Mouse (Mus musculus) lung, postnatal 14 days (tissue): ENCODE measurements around the gene Stk11.

ENCODE experiments used
- DNase-seq: peaks from one replicate; pipeline ENCODE4 v3.0.0; 2021

Gene Stk11

GRCm38 (mm10) chr10:80097275-80097674 lies 18.3 kb upstream of the Stk11 start:
- no peak for DNase-seq

DNA sequence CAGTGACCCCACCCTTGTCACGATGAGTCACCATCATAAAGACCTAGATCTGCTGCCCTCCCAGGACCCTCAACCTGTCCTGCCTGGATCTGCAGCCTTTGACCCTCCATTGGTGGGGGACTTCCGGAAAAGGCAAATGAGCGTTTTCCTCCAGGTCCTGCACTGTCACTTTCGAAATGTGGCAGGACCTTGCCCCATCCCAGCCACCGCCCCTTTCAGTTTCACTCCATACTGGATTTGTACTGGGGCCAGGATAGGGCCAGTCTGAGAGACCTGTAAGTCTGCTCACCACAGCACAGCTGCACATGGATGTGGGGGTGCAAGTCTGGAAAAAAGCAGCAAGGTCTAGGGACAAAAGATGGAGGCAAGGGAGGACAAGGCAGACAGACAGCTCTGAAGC lies 17.0 kb upstream of the Stk11 start:
- no peak for DNase-seq

DNA sequence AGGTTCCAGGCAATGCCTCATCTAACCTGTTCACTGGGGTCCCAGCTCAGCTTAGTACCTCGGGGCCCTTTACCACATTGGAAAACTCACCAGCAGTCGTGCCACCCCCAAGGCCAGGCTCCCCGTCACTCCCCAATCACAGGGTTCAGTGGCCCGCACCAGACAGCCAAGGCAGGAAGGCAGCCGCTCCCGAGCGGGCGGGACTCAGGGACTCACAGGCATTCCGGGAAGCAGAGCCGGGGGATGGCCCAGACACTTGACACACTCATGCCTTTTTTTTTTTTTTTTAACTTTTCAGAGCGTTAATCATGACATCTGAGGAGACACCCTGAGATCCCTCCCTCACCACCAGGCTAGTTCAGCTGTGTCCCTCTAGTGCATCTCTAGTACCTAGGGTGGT lies 14.6 kb upstream of the Stk11 start:
- peak; percentile 61 for DNase-seq

GRCm38 (mm10) chr10:80102216-80102915 lies 13.2 kb upstream of the Stk11 start:
- peak; percentile 90 for DNase-seq

- DNase-seq = no peak
Measured at GRCm38 (mm10) chr10:80103032-80103431, 12.6 kb upstream of the Stk11 start.

DNA sequence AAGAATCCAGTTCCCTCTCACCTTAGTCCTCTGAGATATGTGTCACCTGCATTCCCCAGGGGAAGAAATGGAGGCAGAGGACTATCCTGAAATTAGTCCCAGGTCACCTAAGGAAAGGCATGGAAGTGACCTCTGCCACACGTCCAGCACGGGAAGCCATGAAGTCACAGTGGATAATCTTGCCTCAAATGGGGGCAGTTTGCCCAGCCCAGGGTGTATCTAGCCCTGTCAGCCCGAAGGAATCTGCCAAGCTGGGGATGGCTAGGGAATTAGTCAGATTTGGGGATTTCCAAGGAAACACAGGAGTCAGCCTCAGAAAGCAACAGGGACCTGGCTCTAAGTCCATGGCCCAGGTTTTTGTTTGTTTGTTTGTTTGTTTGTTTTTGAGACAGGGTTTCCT lies 11.4 kb upstream of the Stk11 start:
- DNase-seq = no peak

GRCm38 (mm10) chr10:80105460-80105859 lies 10.1 kb upstream of the Stk11 start, which contains the start of gene Sbno2:
Gene Sbno2 (minus strand): TSS chr10:80105571.
- no peak for DNase-seq

- no peak for DNase-seq
Measured at GRCm38 (mm10) chr10:80105926-80106325, 9.7 kb upstream of the Stk11 start.

GRCm38 (mm10) chr10:80107678-80108077 lies 7.9 kb upstream of the Stk11 start:
- DNase-seq = no peak

- DNase-seq = peak; percentile 96
Measured at GRCm38 (mm10) chr10:80114341-80115284, 990 bp upstream of the Stk11 start.

- DNase-seq = no peak
Measured at GRCm38 (mm10) chr10:80115944-80116335, 337 bp downstream of the Stk11 start.

GRCm38 (mm10) chr10:80116563-80116926 lies 942 bp downstream of the Stk11 start:
- DNase-seq = no peak

GRCm38 (mm10) chr10:80116927-80117691 lies 1.5 kb downstream of the Stk11 start:
- DNase-seq = peak; percentile 50

DNA sequence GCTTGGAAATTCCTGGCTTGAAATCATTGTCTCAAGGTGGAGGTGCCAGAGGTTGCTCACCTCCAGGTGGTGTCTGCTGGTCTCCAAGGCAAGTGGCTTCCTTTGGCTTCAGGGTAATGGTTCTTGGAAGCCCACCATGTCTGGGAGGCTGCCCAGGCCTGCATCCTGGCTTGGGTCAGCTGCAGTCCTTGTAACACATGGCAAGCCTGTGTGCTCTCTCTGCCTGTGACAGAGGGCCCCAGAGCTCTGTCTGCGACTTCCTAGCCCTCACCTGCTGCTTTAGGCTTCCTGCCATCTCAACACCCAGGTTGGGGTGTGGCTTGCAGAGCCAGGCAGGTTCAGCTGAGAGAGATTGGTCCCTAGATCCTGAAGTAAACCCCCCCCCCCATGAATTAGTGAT lies 2.1 kb downstream of the Stk11 start:
- no peak for DNase-seq

- no peak for DNase-seq
Measured at GRCm38 (mm10) chr10:80118552-80118951, 2.9 kb downstream of the Stk11 start.

DNA sequence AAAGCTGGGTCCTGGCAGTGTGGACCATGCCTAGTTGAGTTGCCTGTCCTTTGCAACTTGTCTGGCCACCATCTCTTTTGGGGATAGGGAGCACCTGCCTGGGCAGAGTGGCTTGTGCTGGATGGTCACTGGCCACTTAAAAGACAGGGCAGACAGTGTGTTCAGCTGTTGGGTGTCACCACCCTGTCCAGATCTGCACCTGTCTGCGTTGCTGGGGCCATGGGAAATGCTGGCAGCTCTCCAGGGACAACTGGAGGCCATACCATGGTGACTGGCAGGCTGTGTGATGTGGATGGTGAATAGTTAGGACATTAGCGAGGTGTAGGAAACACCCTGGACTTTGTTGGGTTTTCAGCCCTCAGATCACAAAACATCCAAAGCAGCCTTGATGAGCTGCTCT lies 4.5 kb downstream of the Stk11 start:
- no peak for DNase-seq

DNA sequence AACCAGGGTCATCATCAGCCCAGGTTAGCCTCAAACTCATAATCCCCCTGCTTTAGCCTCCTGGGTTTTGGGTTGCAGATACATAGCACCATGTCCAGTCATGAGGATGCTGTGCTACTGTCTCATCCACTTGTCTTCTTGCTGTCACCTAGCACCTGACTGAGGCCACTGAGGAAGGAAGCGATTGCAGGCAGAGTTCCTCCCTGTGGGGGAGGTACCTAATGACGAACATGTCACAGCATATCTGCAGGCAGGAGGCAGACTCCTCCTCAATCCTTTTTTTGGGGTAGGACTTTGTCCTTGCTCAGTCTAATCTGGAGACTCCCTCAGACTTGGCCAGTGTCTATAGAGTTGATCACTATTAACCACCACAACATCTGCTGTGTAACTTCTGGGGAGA lies 6.0 kb downstream of the Stk11 start:
- DNase-seq = no peak

DNA sequence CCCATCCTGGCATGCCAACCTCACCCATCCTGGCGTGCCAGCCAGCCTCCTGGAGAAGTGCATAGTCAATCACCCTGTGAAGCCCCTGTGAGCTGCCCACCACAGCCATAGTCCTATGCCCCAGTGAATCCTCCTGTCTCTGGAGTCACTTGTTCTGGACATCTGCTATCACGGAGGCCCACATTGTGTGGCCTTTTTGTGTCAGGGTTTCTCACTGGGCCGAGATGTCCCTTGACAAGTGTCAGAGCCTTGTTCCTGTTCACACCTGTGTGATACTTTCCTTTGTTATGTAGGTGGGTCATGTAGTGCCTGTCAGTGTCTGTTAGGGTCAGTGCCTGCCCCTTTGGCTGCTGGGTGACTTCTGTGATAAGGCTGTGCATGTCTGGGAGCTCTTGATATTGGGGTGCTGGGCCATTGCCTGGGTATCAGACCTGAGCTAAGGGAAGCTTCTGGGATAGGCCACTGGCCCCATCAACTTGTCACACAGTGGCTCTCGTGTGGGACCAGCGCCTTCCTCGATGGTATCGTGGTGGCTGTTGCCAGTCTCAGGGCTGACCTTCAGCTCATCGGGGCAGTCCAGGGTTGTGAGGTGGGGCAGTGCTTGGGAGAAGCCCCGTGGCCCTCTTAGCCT lies 8.4 kb downstream of the Stk11 start:
- DNase-seq = no peak

GRCm38 (mm10) chr10:80127920-80128319 lies 12.3 kb downstream of the Stk11 start:
- no peak for DNase-seq

- DNase-seq = no peak
Measured at GRCm38 (mm10) chr10:80129846-80130245, 14.2 kb downstream of the Stk11 start.

DNA sequence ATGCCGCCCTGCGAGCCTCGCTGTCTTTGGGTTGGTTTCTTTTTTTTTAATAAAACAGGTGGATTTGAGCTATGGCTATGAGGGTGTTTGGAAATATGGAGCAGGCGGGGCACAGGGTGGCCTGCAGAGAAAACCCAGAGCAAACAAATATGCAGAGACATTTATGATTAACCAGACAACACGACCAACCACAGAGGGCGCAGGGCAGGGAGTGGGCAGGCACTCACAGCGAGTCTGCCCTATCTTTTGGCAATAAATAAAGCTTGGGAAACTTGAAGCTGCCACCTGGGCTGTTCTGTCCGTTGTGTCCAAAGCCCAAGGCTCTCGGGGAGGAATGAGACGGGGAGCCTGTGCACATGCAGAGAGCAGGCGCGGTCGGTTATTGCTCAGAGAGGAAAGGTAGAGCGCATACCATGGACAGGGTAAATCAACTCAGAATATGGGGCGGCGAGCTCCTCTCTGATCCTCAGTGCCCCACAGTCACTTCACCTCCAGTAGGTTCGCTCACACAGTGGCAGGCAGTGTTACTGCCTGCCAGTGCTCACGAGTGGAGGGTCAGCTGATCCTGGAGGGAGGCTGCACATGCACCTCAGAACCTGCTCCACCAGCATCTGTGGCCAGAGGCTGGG lies 14.9 kb downstream of the Stk11 start:
- DNase-seq = no peak

DNA sequence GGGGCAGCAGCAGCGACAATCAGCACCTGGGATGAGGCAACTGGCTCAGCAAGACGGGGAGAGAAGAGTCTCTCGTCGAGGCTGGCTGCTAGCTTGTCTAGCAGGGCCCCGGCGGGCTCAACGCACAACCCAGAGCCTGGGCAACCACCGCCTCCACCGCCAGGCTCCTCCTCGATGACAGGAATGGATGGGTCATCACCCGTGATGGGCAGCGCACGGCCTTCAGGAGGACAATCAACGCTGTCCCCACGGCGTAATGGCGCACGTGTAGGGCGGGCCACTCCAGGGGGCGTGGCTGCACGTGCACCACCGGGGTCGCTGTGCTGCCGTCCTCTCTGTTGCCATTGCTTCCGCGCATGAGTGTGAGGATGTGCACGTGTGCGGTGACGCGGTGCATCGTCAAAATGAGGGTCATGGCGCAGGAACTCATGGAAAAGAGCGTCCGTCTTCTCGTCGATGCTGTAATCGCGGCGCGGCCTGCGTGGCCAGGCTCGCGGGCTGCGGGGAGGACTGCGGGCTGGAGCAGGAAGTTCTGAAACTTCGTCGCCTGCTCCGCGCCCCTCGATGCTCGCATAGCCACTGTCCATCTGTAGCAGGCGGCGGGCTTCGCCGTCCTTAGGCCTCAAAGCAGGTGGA lies 15.8 kb downstream of the Stk11 start:
- DNase-seq = no peak
